Mouse (Mus musculus): ENCODE measurements at regions not wholly inside any gene's neighbourhood (a gene's known extent, or its start where the extent isn't known, plus 50 kb on each side); places are given as distances from the start of the nearest gene placed in this dataset.

GRCm38 (mm10) chr8:128219539-128219938, 138.9 kb upstream of the Nrp1 start:
- DNase-seq (ENCODE audit: low read depth, low spot score): no peak

- peak; percentile 27 for DNase-seq (ENCODE audit: low read depth, low spot score)
These were observed 135.3 kb upstream of the Nrp1 start for GRCm38 (mm10) chr8:128223092-128223491.

DNA sequence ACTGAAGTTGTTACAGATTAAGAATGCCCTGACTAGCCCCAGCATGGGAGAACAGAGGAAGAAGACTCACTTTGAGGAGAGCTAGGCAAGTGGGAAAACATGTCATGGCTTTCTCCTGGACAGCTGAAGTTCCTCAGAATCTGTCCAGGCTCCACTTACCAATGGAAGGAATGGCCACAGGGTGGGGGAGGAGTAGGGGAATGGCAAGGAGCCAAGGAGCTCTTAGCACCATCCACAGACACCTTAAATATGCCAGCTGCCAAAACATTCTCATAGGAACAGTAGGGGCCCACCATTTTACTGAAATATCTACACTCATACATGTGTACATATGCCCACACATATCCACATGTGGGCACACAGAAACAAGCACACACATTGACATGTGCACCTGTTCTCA, 134.9 kb upstream of the Nrp1 start:
- no peak for DNase-seq (ENCODE audit: low read depth, low spot score)

DNA sequence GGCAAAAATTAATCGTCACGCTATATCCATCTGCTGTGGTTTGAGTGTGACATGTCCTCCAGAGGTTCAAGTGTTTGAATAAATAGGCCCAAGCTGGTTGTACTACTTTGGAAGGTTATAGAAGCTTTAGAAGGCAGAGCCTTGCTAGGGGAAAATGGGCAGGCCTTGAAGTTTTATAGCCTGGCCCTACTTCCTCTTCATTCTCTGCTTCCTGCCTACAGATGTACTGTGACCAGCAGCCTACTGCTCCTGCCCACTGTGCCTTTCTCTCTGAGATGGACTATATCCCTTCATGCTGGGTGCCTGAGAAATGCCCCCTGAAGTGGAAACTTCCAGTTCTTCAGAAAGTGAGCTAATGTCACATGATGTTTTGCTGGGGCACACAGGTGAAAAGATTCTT, 133.3 kb upstream of the Nrp1 start:
- no peak for DNase-seq (ENCODE audit: low read depth, low spot score)

DNA sequence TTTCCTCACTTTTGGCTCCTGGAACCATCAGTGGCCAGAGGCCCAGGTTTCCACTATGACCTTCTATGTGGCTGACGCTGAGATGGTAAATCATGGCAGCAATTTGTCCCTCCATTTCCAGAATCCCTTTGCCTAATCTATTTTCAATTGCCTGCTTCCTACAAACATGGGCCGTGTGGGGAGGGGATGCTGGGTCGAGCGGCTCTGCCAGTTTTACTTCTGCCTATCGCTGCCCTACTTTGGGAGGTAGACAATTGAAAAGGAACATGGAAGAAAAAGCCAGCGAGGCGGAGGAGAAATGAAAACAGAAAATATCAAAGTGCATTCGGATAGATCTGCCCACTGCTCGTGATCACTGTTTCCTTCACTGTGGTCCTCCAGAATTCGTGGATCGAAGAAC, 123.3 kb upstream of the Nrp1 start:
- DNase-seq (ENCODE audit: low read depth, low spot score): no peak

DNA sequence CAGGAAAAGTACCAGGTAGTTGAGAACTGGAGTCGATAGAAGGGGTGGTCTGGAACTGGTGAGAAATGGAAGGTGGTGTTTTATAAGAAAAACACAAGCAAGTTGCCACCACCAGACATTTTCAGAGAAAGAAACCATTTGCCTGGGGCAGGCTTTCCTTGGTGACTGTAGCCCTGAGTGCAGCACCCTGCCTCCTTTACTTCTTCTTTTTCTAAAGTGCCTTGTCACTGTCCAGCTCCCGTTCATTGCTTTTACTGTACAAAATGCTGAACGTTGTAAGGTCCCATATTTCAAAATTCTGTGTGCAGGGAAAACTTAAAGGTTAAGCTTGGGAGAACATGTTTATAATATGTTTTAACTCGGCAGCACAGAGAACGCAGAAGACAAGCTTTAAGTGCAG, 122.9 kb upstream of the Nrp1 start:
- no peak for DNase-seq (ENCODE audit: low read depth, low spot score)

- no peak for DNase-seq (ENCODE audit: low read depth, low spot score)
These were observed 122.3 kb upstream of the Nrp1 start for GRCm38 (mm10) chr8:128236097-128236496.

GRCm38 (mm10) chr8:128238948-128239347, 119.5 kb upstream of the Nrp1 start:
- DNase-seq (ENCODE audit: low read depth, low spot score): no peak

DNA sequence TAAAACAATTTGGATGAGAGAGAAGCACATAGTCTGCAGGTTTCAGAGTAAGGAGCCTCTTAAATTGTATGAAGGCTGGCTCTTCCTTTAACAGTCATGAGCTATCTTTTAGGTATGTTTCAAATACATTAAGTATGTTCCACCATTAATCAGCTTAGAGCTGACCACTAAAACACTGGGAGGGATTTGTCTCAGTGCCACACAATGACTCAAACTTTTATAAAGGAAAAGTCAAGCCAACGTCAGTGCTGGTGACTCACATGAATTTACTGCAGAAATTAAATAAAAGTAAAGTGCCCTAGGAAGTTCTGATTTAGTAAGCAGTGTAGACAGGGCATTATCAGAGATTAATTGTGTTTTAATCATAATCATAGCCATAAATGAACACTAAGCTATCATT, 118.6 kb upstream of the Nrp1 start:
- DNase-seq (ENCODE audit: low read depth, low spot score): no peak

GRCm38 (mm10) chr8:128241200-128241599, 117.2 kb upstream of the Nrp1 start:
- no peak for DNase-seq (ENCODE audit: low read depth, low spot score)

GRCm38 (mm10) chr8:128242465-128243251, 115.7 kb upstream of the Nrp1 start:
- no peak for DNase-seq (ENCODE audit: low read depth, low spot score)

DNA sequence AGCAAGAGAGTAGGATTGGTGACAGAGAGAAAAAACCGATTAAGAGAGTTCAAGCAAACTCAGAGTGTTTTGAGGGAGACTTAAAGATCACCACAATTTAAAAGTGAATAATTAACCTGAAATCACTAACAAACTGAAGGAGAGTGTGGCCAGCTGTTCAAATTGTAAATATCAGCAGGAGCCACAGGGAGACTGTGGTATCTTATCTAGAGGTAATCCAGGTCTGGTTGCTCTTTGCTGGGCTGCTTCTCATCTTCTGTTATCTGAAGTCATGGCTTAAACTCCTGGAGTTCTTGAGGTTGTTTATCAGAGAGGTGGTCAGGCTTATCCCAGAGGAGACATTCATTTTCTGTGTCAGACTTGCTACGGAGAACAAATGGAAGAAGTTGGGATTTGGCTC, 106.7 kb upstream of the Nrp1 start:
- DNase-seq (ENCODE audit: low read depth, low spot score): no peak

GRCm38 (mm10) chr8:128260836-128261235, 97.6 kb upstream of the Nrp1 start:
- DNase-seq (ENCODE audit: low read depth, low spot score): no peak

DNA sequence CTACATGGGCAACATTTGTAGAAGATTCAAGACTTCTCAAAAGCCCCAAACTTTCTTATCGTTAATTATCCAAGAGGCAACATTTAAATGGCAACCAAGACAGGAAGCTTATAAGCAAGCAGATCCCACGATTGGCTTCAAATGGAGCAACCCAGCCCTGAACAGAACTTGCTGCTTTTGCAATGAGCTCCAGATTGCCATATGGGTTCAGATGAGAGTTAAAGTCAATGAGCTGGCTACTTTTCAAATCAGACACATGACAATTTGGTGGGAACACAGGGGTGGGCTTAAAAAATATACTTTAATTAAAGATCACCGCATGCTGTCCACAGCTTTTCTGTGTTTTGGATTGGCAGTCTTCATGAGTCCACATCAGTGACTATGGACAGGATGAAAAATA, 97.0 kb upstream of the Nrp1 start:
- DNase-seq (ENCODE audit: low read depth, low spot score): no peak

GRCm38 (mm10) chr8:128263251-128263947, 95.0 kb upstream of the Nrp1 start:
- no peak for DNase-seq (ENCODE audit: low read depth, low spot score)

- no peak for DNase-seq (ENCODE audit: low read depth, low spot score)
These were observed 91.1 kb upstream of the Nrp1 start for GRCm38 (mm10) chr8:128267261-128267660.

GRCm38 (mm10) chr8:128268010-128268409, 90.4 kb upstream of the Nrp1 start:
- peak; percentile 29 for DNase-seq (ENCODE audit: low read depth, low spot score)

DNA sequence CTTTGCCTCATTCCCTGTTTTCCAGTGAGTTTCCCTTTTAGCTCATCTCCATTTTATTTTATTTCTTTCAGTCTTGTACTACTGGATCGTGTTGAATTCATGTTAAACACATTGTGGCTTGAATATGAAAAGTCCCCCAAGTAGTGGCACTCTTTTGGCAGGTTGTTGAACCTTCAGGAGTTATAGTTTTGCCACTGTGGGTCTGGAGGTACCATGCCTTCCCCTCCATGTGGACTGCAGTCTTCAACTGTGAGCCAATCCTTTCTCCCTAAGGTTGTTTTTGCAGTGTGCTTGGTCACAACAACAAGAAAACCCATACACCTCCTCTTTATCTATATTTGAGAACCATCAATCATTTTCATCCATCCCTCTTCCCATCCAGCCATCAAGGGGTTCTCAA, 88.9 kb upstream of the Nrp1 start:
- DNase-seq (ENCODE audit: low read depth, low spot score): no peak

GRCm38 (mm10) chr8:128272866-128273344, 85.5 kb upstream of the Nrp1 start:
- no peak for DNase-seq (ENCODE audit: low read depth, low spot score)

GRCm38 (mm10) chr8:128276475-128276874, 81.9 kb upstream of the Nrp1 start:
- no peak for DNase-seq (ENCODE audit: low read depth, low spot score)

GRCm38 (mm10) chr8:128282802-128283201, 75.6 kb upstream of the Nrp1 start:
- no peak for DNase-seq (ENCODE audit: low read depth, low spot score)

- no peak for DNase-seq (ENCODE audit: low read depth, low spot score)
These were observed 75.0 kb upstream of the Nrp1 start for GRCm38 (mm10) chr8:128283365-128283764.

GRCm38 (mm10) chr8:128284816-128285215, 73.6 kb upstream of the Nrp1 start:
- DNase-seq (ENCODE audit: low read depth, low spot score): no peak
